Mouse (Mus musculus): ENCODE data around the gene Mllt11. TPM values are rescaled to one million over a fixed set of nuclear protein-coding genes. Genes with fewer than 3 reads are reported as not detected.

The Mllt11 gene
- polyA plus RNA-seq, 1 experiment from 2014 or later: 545 TPM

- no peaks in the 10 kb centered on the region for H3K4me1 ChIP-seq (ENCODE audit: control insufficient read depth, insufficient read depth, low read length)
- no peak overlapping the region for H3K4me2 ChIP-seq (ENCODE audit: low read length)
- H3K27me3 ChIP-seq (ENCODE audit: control insufficient read depth, insufficient read depth, low read length): no peaks in the 10 kb centered on the region
- ATAC-seq (ENCODE audit: low FRiP score, low TSS enrichment) (no peak), DNase-seq (no peak)
- no peaks in the 10 kb centered on the region for H3K9me3 ChIP-seq (ENCODE audit: control insufficient read depth, low read length)
- H3K9ac ChIP-seq (replicated peaks; ENCODE audit: low read length): no peak overlapping the region
- H3K27ac ChIP-seq (replicated peaks; ENCODE audit: low read depth, low read length): no peak overlapping the region
- H3K36me3 ChIP-seq (ENCODE audit: control insufficient read depth, insufficient read depth, low read length): peaks cover 19% of the 10 kb centered on the region
- no peak overlapping the region for H3K4me3 ChIP-seq (replicated peaks; ENCODE audit: low read depth, low read length)
- 87% methylated on average over 12 of the region's 12 CpGs for WGBS
These were observed 38.9 kb upstream of the Mllt11 start for GRCm38 (mm10) chr3:95270766-95271364.

DNA sequence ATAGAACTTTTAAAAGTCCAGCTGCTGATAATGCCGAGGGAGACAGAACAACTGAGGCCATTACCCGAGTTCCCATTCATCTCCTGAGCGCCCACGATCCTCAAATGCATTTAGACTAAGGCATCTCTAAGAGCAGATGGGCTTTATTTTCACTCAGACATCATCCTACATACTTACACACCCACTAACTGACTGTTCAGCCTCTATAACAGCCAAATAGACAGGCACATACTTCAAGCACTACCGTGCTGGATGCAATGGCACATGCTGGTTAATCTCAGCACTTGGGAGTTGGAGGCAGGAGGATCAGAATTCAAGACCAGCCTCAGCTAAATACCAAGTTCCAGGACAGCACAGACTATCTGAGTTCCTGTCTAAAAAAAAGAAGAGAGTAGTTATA is 37.8 kb upstream of the Mllt11 start:
- WGBS: 95% methylated on average over 5 of the region's 5 CpGs
- Histone ChIP-seq H3K4me2 (ENCODE audit: low read length) (no peak overlapping the region), H3K27me3 (ENCODE audit: control insufficient read depth, insufficient read depth, low read length) (no peaks in the 10 kb centered on the region)

DNA sequence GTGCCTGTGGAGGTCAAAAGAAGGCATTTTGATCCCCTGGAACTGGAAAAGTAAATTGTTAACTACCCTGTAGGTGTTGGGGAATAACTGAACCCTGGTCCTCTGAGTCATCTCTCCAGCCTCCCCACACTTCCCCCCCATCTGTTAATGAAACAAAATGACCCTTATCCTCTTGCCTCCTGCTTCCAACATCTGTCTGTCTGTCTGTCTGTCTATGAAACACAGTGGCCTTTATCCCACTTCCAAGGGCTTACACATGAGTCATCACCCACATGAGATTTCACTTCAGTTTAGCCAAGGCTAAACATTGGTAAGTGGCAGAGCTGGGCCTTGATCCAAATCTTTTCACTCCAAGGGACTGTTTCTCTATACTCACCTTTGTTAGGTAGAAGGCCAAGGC is 35.9 kb upstream of the Mllt11 start:
- H3K9ac ChIP-seq (replicated peaks; ENCODE audit: low read length): no peak overlapping the region
- ATAC-seq (ENCODE audit: low FRiP score, low TSS enrichment) (no peak), DNase-seq (no peak)
- H3K36me3 ChIP-seq (ENCODE audit: control insufficient read depth, insufficient read depth, low read length): peaks cover 37% of the 10 kb centered on the region
- no peak overlapping the region for H3K4me2 ChIP-seq (ENCODE audit: low read length)
- H3K4me1 ChIP-seq (ENCODE audit: control insufficient read depth, insufficient read depth, low read length): no peaks in the 10 kb centered on the region
- H3K27me3 ChIP-seq (ENCODE audit: control insufficient read depth, insufficient read depth, low read length): no peaks in the 10 kb centered on the region
- no peaks in the 10 kb centered on the region for H3K9me3 ChIP-seq (ENCODE audit: control insufficient read depth, low read length)
- H3K27ac ChIP-seq (replicated peaks; ENCODE audit: low read depth, low read length): no peak overlapping the region
- no peak overlapping the region for H3K4me3 ChIP-seq (replicated peaks; ENCODE audit: low read depth, low read length)

More for the DNA sequence above, 37.8 kb upstream of the Mllt11 start:
- ATAC-seq (ENCODE audit: low FRiP score, low TSS enrichment): no peak
- no peak overlapping the region for H3K27ac ChIP-seq (replicated peaks; ENCODE audit: low read depth, low read length)
- H3K9ac ChIP-seq (replicated peaks; ENCODE audit: low read length): no peak overlapping the region
- no peak for DNase-seq
- H3K9me3 ChIP-seq (ENCODE audit: control insufficient read depth, low read length): no peaks in the 10 kb centered on the region
- H3K4me1 ChIP-seq (ENCODE audit: control insufficient read depth, insufficient read depth, low read length): no peaks in the 10 kb centered on the region
- no peak overlapping the region for H3K4me3 ChIP-seq (replicated peaks; ENCODE audit: low read depth, low read length)
- peaks cover 24% of the 10 kb centered on the region for H3K36me3 ChIP-seq (ENCODE audit: control insufficient read depth, insufficient read depth, low read length)

- Histone ChIP-seq H3K4me1 (ENCODE audit: control insufficient read depth, insufficient read depth, low read length) (no peaks in the 10 kb centered on the region), H3K36me3 (ENCODE audit: control insufficient read depth, insufficient read depth, low read length) (peaks cover 49% of the 10 kb centered on the region), H3K27me3 (ENCODE audit: control insufficient read depth, insufficient read depth, low read length) (no peaks in the 10 kb centered on the region), H3K9ac (replicated peaks; ENCODE audit: low read length) (no peak overlapping the region), H3K9me3 (ENCODE audit: control insufficient read depth, low read length) (no peaks in the 10 kb centered on the region), H3K4me3 (replicated peaks; ENCODE audit: low read depth, low read length) (no peak overlapping the region), H3K4me2 (ENCODE audit: low read length) (no peak overlapping the region), H3K27ac (replicated peaks; ENCODE audit: low read depth, low read length) (no peak overlapping the region)
- ATAC-seq (ENCODE audit: low FRiP score, low TSS enrichment) (no peak), DNase-seq (no peak)
- 93% methylated on average over 3 of the region's 3 CpGs for WGBS
These were observed 34.1 kb upstream of the Mllt11 start for GRCm38 (mm10) chr3:95266052-95266451.

DNA sequence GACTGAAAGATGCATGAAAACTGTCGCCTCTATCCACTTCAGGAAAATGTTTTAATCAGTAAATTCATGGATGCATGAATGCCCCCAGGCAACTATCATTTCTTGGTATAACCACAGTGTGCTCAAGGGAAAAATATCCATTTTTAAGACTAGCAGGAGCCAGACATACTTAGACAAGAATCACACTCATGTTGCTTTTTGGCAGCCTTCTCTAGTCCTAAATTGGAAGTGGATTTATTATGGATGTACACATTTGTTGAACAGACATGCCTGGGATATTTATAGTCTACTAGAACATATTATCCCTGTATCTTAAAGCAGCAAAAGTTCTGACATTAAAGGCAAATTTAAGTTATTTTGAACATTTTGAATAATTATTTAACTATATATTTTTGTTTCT is 32.8 kb upstream of the Mllt11 start:
- no peak overlapping the region for H3K4me3 ChIP-seq (replicated peaks; ENCODE audit: low read depth, low read length)
- H3K4me1 ChIP-seq (ENCODE audit: control insufficient read depth, insufficient read depth, low read length): no peaks in the 10 kb centered on the region
- no peak overlapping the region for H3K9ac ChIP-seq (replicated peaks; ENCODE audit: low read length)
- peaks cover 57% of the 10 kb centered on the region for H3K36me3 ChIP-seq (ENCODE audit: control insufficient read depth, insufficient read depth, low read length)
- H3K27me3 ChIP-seq (ENCODE audit: control insufficient read depth, insufficient read depth, low read length): no peaks in the 10 kb centered on the region
- DNase-seq: no peak
- no peak overlapping the region for H3K4me2 ChIP-seq (ENCODE audit: low read length)
- WGBS: 67% methylated on average over 1 of the region's 1 CpGs
- H3K27ac ChIP-seq (replicated peaks; ENCODE audit: low read depth, low read length): no peak overlapping the region
- ATAC-seq (ENCODE audit: low FRiP score, low TSS enrichment): no peak
- no peaks in the 10 kb centered on the region for H3K9me3 ChIP-seq (ENCODE audit: control insufficient read depth, low read length)

- H3K4me2 ChIP-seq (ENCODE audit: low read length): no peak overlapping the region
- 52% methylated on average over 11 of the region's 11 CpGs for WGBS
- DNase-seq (peak; percentile 69), ATAC-seq (ENCODE audit: low FRiP score, low TSS enrichment) (no peak)
- H3K9ac ChIP-seq (replicated peaks; ENCODE audit: low read length): no peak overlapping the region
- H3K27ac ChIP-seq (replicated peaks; ENCODE audit: low read depth, low read length): no peak overlapping the region
- peaks cover 68% of the 10 kb centered on the region for H3K36me3 ChIP-seq (ENCODE audit: control insufficient read depth, insufficient read depth, low read length)
- no peak overlapping the region for H3K4me3 ChIP-seq (replicated peaks; ENCODE audit: low read depth, low read length)
- no peaks in the 10 kb centered on the region for H3K4me1 ChIP-seq (ENCODE audit: control insufficient read depth, insufficient read depth, low read length)
- no peaks in the 10 kb centered on the region for H3K27me3 ChIP-seq (ENCODE audit: control insufficient read depth, insufficient read depth, low read length)
- H3K9me3 ChIP-seq (ENCODE audit: control insufficient read depth, low read length): no peaks in the 10 kb centered on the region
These were observed 31.2 kb upstream of the Mllt11 start for GRCm38 (mm10) chr3:95263089-95263739.

DNA sequence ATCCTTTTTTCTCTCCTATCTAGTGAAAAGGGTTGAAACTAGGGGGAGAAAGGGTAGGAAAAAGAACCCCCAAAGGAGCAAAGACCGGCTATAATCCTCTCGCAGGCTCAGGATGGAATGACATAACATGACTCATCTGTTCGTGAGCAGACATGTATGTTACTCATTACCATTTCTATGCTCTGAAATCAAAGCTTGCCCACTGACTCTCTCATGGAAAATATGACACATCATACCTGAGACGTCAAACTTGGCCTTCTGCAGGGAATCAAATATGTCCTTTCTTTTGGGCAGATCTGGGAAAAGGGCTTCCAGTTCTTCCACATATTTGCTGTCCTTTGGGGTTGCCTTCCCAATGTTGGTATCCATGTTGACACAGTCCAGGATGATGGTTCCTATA is 30.0 kb upstream of the Mllt11 start:
- no peak overlapping the region for H3K4me2 ChIP-seq (ENCODE audit: low read length)
- H3K4me3 ChIP-seq (replicated peaks; ENCODE audit: low read depth, low read length): no peak overlapping the region
- H3K36me3 ChIP-seq (ENCODE audit: control insufficient read depth, insufficient read depth, low read length): peaks cover 72% of the 10 kb centered on the region
- no peak overlapping the region for H3K9ac ChIP-seq (replicated peaks; ENCODE audit: low read length)
- no peaks in the 10 kb centered on the region for H3K9me3 ChIP-seq (ENCODE audit: control insufficient read depth, low read length)
- no peak for DNase-seq
- WGBS: 97% methylated on average over 4 of the region's 4 CpGs
- no peaks in the 10 kb centered on the region for H3K4me1 ChIP-seq (ENCODE audit: control insufficient read depth, insufficient read depth, low read length)
- H3K27me3 ChIP-seq (ENCODE audit: control insufficient read depth, insufficient read depth, low read length): no peaks in the 10 kb centered on the region
- no peak overlapping the region for H3K27ac ChIP-seq (replicated peaks; ENCODE audit: low read depth, low read length)
- no peak for ATAC-seq (ENCODE audit: low FRiP score, low TSS enrichment)

- Histone ChIP-seq H3K4me1 (ENCODE audit: control insufficient read depth, insufficient read depth, low read length) (no peaks in the 10 kb centered on the region), H3K4me3 (replicated peaks; ENCODE audit: low read depth, low read length) (no peak overlapping the region), H3K27ac (replicated peaks; ENCODE audit: low read depth, low read length) (no peak overlapping the region), H3K9me3 (ENCODE audit: control insufficient read depth, low read length) (no peaks in the 10 kb centered on the region), H3K27me3 (ENCODE audit: control insufficient read depth, insufficient read depth, low read length) (no peaks in the 10 kb centered on the region), H3K36me3 (ENCODE audit: control insufficient read depth, insufficient read depth, low read length) (peaks cover 79% of the 10 kb centered on the region), H3K9ac (replicated peaks; ENCODE audit: low read length) (no peak overlapping the region), H3K4me2 (ENCODE audit: low read length) (no peak overlapping the region)
- ATAC-seq (ENCODE audit: low FRiP score, low TSS enrichment) (no peak), DNase-seq (no peak)
- WGBS: 88% methylated on average over 5 of the region's 5 CpGs
These were observed 25.0 kb upstream of the Mllt11 start for GRCm38 (mm10) chr3:95256931-95257330.

DNA sequence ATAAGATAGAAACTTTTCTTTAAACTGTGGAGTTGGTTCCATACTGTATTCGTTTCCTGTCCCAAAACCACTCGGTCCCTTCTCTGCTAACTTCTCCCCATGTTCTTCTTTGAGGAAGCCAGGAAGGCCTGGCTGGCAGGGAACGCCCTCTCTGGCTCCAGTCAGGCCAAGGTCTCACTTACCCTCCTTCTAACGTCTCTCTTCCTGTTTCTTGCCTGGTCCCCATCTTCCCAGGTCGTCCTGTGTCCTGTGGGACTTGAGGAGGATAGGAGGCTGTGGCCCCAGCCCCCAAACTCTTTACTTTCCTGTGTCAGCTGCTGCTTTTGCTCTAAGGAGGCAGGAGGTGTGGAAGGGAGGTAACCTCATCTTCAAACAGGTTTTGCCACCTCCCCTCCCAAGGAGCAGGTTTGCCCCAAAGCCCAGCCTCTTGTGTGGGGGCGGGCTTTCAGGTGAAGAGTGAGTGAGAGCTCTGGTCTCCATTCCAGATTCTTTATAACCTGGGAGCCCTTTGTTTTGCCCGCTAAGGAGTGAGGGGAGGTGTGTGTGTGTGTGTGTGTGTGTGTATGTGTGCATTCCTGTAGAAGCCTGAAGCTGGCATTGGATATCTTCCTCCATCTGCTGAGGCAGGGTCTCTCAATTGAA is 18.9 kb upstream of the Mllt11 start, which contains the start of gene Bnipl:
Bnipl (minus strand) TSS at position 411 of the 642 bp plus-strand sequence.
- DNase-seq (no peak), ATAC-seq (ENCODE audit: low FRiP score, low TSS enrichment) (no peak)
- Histone ChIP-seq H3K4me1 (ENCODE audit: control insufficient read depth, insufficient read depth, low read length) (no peaks in the 10 kb centered on the region), H3K27me3 (ENCODE audit: control insufficient read depth, insufficient read depth, low read length) (no peaks in the 10 kb centered on the region), H3K4me2 (ENCODE audit: low read length) (no peak within 1 kb of the TSS), H3K9ac (replicated peaks; ENCODE audit: low read length) (no peak within 1 kb of the TSS), H3K36me3 (ENCODE audit: control insufficient read depth, insufficient read depth, low read length) (peaks cover 38% of the 10 kb centered on the region), H3K9me3 (ENCODE audit: control insufficient read depth, low read length) (no peaks in the 10 kb centered on the region), H3K4me3 (replicated peaks; ENCODE audit: low read depth, low read length) (no peak within 1 kb of the TSS), H3K27ac (replicated peaks; ENCODE audit: low read depth, low read length) (no peak within 1 kb of the TSS)
- 62% methylated on average over 7 of the region's 7 CpGs for WGBS
